Mouse (Mus musculus) thymus, adult 2 months (tissue): Measurements from ENCODE around the gene Dab1.

Experiments used
- CTCF ChIP-seq: fragments of 200-500 bp; IDR thresholded peaks from 2 replicates; pipeline ENCODE4 v1.5.1; 2012; ENCODE audit warnings: mild to moderate bottlenecking, control low read depth, low read length, moderate library complexity, borderline replicate concordance; ENCODE audit not compliant: control insufficient read depth, poor library complexity, insufficient read depth; ENCODE audit errors: extremely low read depth
- POLR2A ChIP-seq: fragments of 200-500 bp; IDR thresholded peaks from 2 replicates; pipeline ENCODE4 v1.6.1; 2012; ENCODE audit warnings: mild to moderate bottlenecking, low read length, control low read depth, moderate library complexity; ENCODE audit not compliant: control insufficient read depth, poor library complexity, insufficient read depth; ENCODE audit errors: extremely low read depth

GRCm38 (mm10) chr4:104607636-104608035 is 988.5 kb downstream of the Dab1 start:
- no peak for TF ChIP-seq POLR2A
- TF ChIP-seq CTCF: no peak
